Mouse (Mus musculus) adrenal gland, postnatal 10 days (tissue): ENCODE data around the gene Birc5. TPM values are rescaled to one million over a fixed set of nuclear protein-coding genes. Genes with fewer than 3 reads are reported as not detected.
"Not testable (repeated sequence)": the region's sequence is repeated elsewhere in the genome, so short reads cannot be mapped to it uniquely, and the experiment has no call there.

Experiments
- DNase-seq: peaks from one replicate; pipeline ENCODE4 v3.0.0; 2021; ENCODE audit warnings: mixed read lengths
- long read RNA-seq, 2 experiments: library from polyadenylated mRNA; stranded (forward); transcript quantifications; one replicate each; pipeline ENCODE4 v2.0.0; 2021
- total RNA-seq, 2 experiments: library from RNA; stranded (reverse); gene quantifications; 2 replicates each; pipeline ENCODE4 v1.2.3; 2021

Birc5 gene
- 10 to 100 TPM; 23.3 to 28.0 TPM for total RNA-seq
- long read RNA-seq, experiment 1, transcript Birc5-201 (4 exons, 947 nt): major isoform, 45 of 48 reads
- long read RNA-seq, experiment 1, partial matches to known transcripts: 0 of 48 reads
- long read RNA-seq, experiment 1, other reads (novel, unspliced or antisense): 3 of 48 reads
- long read RNA-seq, experiment 2, transcript Birc5-201 (4 exons, 947 nt): major isoform, 36 of 42 reads
- long read RNA-seq, experiment 2, partial matches to known transcripts: 0 of 42 reads
- long read RNA-seq, experiment 2, other reads (novel, unspliced or antisense): 5 of 42 reads

DNA sequence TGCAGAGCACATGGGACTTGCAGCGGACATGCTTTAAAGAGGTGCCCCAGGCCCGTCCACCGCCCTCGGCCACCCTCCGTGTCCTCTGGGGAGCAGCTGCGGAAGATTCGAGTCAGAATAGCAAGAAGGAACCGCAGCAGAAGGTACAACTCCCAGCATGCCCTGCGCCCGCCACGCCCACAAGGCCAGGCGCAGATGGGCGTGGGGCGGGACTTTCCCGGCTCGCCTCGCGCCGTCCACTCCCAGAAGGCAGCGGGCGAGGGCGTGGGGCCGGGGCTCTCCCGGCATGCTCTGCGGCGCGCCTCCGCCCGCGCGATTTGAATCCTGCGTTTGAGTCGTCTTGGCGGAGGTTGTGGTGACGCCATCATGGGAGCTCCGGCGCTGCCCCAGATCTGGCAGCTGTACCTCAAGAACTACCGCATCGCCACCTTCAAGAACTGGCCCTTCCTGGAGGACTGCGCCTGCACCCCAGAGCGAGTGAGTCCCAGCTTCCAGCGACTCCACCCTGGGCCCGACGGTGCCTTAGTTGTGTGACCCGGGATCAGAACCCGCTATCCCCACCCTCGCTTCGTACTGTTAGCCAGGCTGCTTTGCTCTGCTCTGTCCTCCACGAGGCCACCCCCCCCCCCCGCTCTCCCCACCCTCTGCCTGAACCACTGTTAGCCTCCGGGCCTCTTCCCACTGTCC, at the start of gene Birc5:
Gene Birc5 (plus strand): TSS at position 267 of the 687 bp plus-strand sequence.
- peak; percentile 98 for DNase-seq

DNA sequence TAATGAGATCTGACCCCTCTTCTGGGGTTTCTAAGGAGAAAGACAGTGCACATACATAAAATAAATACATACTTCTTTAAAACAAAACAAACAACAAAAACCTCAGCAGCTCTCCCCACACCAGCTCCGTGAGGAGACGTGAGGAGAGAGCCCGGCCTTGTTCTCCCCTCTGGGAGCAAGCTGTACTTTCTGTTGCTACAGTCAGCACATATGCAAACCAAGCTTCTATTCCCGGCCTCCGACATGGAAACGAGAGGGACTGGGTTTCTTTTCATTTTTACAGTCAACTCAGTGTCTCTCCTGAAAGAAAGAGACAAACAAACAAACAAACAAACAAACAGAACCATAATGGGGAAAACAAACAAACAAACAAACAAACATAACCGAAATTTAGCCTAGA, 49.0 kb upstream of the Birc5 start:
- no peak for DNase-seq

DNA sequence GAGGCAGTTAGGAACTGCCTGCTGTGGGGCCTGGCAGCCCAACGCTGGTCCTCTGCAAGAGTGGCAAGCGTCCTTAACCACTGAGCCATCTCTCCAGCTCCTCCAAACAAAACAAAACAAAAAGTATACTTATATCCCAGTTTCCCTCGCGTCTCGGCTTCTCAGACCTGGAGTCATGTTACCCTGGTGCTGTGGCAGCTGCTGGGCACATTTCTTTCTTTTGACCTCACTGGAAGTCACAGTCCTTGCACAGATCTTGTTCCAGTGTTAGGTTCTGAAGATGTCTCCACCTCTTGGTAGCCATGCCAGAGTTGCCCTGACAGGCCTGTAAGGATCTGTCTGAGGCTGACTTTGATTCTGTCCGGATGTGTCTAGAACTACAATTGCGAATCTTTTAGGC, 47.4 kb upstream of the Birc5 start:
- no peak for DNase-seq

DNA sequence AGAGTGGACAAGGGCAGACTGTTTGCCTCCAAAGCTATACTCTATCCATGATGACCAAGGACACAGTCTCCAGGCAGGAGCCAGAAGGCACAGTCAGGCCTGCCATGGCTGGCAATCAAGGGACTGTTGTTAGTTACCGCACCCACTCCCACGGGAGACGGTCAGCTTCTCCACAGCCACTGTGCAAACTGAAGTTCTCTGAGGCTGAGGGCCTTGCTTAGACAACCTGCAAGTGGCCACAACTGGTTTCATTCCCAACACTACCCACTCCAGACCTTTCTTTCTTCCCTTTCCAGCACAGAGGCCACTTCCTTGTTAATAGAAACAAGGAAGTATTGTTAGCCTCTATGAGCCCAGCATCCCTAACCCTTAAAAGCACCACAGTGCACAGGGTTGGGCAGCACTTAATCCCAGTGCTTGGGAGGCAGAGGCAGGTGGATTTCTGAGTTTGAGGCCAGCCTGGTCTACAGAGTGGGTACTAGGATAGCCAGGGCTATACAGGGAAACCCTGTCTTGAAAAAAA, 45.8 kb upstream of the Birc5 start:
- no peak for DNase-seq

DNA sequence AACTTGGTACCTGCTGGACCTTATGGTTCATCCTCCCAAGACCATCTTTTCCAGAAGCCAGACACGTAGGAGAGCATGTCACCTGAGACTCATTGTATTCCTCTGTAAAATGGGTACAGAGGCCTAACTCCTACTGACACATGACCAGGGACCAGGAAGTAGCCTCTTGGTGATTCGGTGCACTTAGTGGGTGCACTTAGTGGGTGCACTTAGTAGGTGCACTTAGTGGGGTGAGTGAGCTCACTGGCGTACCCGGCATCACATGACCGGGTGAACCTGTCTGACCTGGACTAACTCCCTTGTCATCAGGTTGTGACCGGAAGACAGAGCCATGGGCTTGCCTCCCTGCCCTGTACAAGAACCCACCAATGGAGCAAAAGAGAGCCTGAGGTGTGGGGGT, 42.3 kb upstream of the Birc5 start:
- DNase-seq: no peak

DNA sequence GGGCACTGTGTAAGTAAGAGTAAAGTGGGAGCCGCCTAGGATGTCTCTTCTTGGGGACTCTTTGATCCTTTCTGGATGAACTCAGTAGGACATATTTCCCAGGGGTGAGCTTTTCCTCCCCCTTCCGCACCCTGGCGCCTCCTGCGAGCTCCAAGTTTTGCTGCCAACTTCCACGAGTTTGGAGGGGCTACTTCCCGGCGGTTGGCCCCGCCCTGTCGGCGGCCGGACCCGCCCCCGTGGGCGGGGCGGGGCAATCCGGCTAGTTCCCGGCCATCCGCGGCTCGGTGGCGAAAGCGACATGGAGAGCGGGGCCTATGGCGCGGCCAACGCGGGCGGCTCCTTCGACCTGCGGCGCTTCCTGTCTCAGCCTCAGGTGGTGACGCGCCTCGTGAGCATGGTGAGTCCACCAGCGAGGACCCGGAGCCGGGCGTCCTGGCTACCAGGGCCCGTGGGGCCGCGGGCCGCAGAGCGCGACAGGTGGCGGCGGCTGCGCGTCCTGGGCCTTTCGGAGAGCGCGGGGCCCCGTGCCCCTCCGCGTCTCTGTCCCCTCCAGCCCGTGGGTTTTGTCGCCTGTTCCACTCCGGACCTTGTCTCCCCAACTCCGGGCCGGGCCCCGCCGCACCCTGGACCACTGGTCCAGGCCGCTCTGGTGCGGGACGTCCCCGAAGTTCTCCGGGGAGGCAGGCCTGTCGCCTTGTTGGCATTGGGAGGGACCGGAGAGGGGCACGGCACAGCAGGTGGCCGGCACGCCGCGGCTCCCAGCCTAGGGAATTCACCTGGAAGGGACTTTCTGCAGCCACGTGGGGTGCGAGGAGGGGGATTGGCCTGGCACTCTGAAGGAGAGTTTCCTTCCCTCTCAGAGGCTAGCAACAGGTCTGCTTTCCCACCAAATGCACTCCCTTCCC, 39.4 kb upstream of the Birc5 start, which contains the start of the genes Gm20708 and Syngr2:
Gene Gm20708 (plus strand): TSS at position 262 of the 905 bp plus-strand sequence.
Gene Syngr2 (plus strand): TSS at position 262 of the 905 bp plus-strand sequence.
- DNase-seq: peak; percentile 87

DNA sequence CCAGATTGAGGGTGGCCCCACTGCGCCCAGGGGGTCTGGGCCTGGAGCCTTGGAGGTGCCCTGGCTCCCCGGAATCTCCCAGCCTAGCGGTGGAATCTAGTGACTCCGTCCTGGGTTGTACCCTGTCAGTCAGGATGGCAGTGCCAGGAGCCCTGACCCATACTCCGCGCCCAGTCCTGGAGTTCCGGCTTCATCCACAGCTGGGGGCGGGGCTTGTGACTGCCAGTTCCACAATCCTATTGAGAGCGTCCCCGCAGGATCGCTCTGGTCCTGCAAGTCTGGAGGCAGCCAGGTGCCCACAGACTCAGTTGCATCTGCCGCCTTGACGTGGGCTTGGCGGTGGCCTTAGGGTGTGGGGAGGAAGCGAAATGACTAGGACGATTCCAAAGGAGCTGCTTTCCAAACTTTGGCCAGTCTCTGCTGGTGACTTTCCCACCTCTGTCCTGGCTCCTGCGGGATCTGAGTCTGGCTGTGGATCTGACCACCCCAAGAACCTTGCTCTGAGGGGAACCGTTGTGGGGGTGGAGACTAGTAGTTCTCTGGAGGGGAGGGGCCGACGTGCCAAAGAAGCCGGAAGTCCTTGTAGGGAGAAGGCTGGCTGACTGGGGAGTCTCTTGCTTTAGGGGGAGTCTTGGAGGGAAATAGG, 38.5 kb upstream of the Birc5 start:
- peak; percentile 94 for DNase-seq

DNA sequence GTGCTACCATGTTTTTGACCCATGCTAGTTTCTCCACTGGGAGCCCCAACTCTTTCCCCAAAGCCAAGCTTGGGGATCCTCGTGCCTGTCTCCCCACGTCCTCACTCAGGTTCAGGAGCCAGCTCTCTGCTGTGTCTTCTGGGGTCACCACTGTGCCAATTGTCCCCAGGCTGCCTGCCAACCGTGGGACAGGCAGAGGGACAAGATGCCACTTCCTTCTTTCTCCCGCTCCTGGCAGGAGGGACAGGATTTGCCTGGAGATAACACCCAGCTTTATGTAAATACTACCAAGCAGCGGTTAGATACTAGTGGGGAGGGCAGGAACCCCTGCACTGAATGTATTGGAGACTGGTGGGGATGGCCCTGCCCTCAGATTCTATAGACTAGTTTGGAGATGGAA, 35.2 kb upstream of the Birc5 start:
- no peak for DNase-seq

DNA sequence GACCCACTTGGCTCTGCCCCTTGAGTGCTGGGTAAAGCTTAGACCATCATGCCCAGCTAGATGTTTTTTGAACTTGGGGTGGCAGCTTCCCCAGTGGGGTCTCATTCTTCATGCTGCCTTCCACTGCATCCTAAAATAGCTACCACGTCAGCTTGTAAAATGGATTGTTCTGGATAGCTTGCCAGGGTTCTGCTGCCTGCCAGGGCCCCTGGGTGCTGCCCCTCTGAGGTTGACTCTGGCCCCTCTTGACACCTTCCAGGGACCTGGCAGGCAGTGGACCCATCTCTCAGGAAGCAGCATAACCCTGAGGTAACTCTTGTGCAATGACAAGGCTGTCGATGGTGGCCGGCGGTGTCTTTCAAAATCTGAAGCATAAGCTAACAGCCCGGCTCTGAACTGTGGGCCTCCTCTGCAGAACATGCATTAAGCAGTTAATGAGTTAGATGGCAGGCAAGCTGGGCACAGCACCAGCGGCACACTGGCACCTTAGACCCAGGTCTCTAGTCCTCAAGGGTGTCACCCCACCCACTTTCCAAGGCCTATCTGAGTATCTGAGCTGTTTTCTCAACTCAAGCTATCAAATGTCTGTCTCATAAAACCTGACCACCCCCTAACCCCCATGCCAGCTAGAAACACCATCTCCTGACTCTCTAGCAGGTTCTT, 34.2 kb upstream of the Birc5 start:
- no peak for DNase-seq

DNA sequence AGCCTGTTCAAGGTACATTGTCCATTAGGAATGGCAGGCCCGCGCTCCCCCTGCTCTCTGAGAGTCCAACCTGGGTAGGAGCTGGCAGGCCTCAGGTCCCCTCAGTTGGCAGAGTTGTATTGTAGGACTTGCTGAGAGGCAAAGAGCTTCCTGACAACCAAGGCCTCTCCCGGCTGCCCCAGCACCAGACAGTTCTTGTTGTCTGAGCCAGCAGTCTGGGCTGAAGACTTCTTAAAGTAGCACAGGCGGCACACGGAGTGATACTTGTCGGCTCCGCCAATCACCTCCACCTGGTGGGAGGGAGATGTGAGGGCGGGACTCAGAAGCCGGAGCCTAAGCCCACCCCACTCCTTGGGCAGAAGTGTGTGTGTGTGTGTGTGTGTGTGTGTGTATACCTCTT, 33.2 kb upstream of the Birc5 start:
- DNase-seq: not testable (repeated sequence)

DNA sequence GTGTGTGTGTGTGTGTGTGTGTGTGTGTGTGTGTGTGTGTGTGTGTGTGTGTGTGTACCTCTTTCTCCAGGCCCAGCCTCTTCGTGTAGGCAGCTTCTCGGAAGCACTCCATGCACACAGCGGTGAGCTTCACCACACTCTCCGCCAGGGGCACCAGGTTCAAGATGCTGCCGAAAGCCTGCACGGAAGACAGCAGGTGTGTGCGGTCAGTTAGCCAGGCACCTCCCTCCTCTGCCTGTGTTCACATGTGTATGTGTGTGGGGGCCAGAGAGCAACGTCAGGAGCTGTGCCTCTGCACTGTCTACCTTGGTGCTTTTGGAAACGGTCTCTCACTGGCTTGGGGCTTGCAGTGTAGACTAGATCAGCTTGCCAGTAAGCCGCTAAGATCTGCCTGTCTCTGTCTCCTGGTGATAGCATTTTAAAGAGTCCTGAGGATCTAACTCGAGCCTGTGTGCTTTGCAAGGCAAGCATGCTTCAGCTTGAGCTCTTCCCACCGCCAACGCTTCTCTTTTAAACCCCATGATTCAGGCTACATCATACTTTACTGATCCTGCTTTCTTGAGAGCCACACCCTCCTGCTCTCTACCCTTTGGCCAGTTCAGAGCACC, 32.6 kb upstream of the Birc5 start:
- no peak for DNase-seq

DNA sequence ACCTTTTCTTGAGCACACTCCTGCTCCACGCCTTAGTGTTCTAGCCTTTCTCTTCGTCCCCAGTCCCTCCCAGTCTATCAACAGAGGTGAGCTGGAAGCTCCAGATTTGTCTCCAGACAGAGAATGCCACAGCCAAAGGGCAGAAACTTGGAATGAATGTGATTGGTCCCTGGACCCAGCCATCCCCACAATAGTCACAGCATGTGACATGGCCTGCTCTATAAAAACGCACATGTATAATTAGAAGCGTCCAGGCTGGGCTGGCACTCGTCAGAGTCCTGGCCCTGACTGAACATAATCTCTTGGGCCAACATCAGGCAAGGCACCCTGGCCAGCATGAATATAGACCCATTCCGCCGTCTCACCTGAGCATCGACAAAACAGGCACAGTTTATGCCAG, 30.0 kb upstream of the Birc5 start:
- DNase-seq: no peak

DNA sequence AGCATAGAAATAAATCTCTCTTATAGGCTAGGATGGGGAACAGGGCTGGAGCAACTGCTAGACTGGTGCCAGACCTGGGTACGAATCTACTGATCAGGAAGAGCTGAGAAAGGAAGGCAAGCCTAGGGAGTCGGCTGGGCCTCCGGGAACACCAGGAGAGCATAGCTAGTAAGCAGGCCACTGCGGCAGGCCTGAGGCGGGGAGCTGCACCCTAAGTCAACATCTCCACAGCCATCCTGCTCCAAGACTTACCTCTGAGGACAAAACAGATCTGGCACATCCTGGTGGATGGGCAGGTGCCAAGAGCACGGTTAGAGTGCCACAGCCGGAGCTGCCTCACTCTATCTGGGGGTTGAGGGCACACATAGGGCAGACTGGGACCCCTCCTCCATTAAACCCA, 28.9 kb upstream of the Birc5 start:
- DNase-seq: no peak

DNA sequence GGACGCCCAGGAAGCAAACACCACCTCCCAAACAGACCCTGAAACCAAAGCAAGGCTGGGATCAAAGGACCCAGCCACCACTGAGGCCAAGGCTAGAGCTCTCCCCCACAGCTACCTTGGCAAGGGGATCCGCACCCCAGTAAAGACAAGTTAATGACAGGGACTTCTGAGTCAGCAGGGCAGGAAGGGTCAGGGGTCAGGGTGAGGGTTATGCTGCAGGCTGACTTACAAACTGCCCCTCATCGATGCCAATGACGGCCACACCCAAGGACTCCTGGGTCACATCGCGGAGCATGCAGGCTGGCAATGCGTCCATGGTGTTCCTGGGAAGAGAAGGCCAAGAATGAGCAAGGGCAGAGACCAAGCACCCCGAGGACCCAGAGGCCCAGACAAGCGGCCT, 27.2 kb upstream of the Birc5 start:
- DNase-seq: peak; percentile 38

DNA sequence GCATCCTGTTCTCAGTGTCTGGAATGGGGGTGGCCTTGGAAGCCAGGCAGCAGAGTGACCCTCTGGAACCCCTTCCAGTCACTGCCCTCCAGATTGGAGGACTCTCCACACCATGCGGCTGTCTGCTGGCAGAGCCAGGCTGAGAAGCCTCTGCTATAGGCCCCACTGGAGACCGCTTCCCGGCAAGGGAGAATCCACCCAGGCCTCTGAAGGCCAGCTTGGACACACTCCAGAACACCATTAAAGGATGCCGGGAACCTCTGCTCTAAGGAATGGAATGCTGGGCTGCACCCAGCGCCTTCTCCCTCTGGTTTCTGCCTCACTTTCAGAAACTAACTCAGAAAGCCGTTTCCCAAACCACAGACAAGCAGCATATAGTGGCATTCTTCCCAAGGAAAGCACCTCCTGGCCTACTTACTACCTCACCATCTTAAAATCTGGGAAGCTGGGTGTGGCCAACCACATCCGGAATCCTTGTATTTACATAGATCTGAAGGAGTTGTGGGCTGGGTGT, 26.3 kb upstream of the Birc5 start:
- DNase-seq: no peak

DNA sequence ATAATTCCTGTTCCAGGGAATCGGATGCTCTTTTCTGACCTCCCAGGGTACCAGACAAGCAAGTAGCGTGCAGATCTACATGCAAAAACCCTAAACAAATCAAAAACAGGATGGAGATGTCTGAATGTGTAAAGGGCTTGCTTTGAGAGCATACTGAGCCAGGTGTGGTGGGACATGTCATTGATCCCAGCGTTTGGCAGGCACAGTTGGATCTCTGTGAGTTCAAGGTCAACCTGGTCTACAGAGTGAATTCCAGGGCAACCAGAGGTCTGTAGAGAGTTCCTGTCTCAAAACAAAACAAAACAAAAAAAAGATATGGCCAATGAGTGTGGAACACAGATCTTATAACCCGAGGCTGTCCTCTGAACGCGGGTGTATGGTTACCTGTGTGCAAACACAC, 25.6 kb upstream of the Birc5 start:
- no peak for DNase-seq

DNA sequence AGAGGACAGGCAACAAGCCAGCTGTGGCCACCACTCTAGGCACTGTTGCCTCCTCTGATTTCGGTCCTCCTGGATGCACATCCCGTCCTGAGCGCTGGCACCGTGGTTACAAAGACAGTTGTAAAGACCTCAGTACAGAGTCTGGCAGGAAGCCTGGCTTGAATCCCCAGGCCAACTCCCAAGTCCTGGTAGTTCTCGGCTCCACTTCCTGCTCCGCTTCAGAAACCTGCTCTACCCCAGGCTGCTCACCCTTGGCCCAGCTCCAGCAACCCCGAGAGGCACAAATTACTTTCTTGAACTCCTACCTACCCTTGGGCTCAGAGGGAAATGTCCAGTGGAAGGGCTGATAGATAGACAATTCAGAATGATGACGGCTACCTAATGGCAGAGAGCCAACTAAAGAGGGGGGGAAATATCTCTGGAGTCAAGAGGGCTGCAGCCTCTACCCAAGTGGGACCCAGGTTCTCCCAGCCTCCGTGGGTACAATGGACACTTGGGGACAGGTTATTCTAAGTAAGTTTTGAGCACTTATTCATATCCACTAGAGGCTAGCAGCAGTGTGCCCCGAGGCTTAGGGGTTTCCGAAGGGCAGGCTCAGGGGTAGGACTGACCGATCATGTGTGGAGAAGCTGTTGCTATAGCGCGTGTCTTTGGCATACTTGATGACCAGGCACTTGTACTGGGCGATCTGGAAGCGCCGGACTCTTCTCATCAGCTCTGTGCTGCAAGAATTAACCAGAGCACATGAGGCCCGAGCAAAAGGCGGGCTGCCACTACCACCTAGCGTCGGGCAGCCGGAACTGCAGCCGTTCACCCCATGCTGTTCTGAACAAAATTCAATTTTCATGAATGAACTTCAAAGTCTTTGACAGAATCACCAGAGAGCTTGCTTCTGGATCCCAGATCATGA, 24.7 kb upstream of the Birc5 start:
- peak; percentile 87 for DNase-seq

DNA sequence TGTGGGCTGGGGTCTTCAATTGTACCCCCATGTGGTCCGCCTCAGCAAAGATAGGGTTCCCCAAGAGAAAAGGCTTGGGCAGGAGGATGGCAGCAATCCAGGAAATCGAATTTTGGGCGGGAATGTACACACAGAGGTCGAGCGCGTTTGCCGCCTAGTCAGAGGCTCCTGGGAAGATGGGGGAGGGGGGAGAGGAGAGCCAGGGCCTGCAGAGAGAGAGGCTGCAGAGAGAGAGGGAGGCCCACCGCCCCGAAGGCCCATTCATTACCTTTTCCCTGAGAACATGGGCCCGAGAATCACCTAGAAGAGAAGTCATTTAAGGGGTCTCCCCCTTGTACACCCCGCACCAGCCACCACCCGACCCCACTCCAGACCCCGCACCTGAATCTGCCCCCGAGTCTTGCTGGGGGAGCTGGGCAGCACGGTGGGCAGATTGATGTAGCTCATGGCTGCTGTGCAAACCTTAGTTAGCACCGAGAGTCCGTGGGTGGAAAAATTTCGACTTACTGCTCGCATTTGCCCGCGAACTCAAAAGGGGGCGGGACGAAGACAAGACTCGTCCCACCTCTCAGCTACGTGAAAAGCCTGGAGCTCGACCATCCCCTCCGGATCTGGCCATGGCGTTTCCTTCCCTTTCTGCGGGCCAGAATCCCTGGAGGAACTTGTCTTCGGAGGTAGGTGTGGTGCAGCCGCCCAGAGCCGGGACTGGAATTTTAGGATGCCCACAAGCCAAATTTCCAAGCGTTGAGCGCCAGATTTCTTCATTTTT, 23.5 kb upstream of the Birc5 start, which contains the start of the genes Afmid and Tk1:
Gene Afmid (plus strand): TSS at position 592 of the 769 bp plus-strand sequence.
Gene Tk1 (minus strand): TSS at position 760 of the 769 bp plus-strand sequence.
- peak; percentile 80 for DNase-seq

DNA sequence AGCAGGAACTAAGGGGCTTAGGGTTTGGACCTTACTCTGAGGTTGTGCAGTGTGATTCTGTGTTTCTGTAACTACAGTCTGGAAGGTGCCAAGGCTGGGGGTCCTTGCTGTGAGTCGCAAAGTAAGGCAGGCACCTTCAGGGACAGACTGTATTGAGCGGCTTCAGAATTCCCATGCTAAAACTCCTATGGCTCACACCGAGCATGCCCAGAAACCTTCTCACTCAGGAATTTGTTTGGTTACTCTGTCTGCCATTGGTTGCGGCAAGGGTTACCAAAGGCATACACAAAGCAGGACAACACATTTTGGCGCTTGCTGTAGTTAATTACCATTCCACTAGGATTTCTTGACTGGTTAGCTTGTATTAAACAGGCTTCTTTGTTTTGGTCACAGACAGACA, 22.9 kb upstream of the Birc5 start:
- peak; percentile 40 for DNase-seq
